Mouse (Mus musculus) brain, embryonic 14.5 days (tissue): ENCODE results near the gene Ajm1.

Experiments
- CTCF ChIP-seq: fragments of 200-500 bp; IDR thresholded peaks from 2 replicates; pipeline ENCODE4 v1.5.1; 2012; ENCODE audit warnings: inconsistent platforms, mild to moderate bottlenecking, moderate library complexity, borderline replicate concordance; ENCODE audit not compliant: insufficient read depth, insufficient read length; ENCODE audit errors: extremely low read depth
- POLR2A ChIP-seq: fragments of 200-500 bp; IDR thresholded peaks from 2 replicates; pipeline ENCODE4 v1.6.1; 2012; ENCODE audit warnings: mild to moderate bottlenecking, inconsistent platforms, borderline replicate concordance; ENCODE audit not compliant: poor library complexity, insufficient read depth, insufficient read length, severe bottlenecking; ENCODE audit errors: extremely low read depth

DNA sequence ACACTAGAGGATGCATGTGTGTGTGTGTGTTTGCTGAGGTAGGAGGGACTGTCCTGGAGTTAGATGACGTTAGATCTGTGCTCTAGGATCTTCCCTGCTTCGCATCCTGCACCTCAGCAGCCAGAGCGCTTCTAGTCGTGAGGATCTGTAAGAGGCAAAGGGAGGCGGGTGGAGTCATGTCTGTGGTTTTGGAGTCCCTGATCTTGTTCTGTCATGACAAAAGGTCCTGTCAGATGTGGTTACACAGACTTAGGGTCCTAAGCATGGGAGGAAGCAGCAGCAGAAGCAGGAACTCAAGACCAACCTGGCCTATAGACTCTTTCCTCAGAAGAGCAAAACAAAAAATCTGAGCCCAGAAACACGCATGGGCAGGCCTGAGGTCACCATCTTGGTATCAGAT is 38.8 kb upstream of the Ajm1 start:
- no peak for TF ChIP-seq CTCF
- TF ChIP-seq POLR2A = no peak
